Mouse (Mus musculus): ENCODE data around the gene Trappc2l. TPM values are rescaled to one million over a fixed set of nuclear protein-coding genes. Genes with fewer than 3 reads are reported as not detected.

The Trappc2l gene
- polyA plus RNA-seq, 1 experiment from 2014 or later, result 48.0 TPM

- Histone ChIP-seq H3K9me3 (ENCODE audit: control insufficient read depth, low read length) (no peaks in the 10 kb centered on the region), H3K27ac (ENCODE audit: low read length) (no peak overlapping the region), H3K9ac (ENCODE audit: low read length) (no peak overlapping the region), H3K4me2 (ENCODE audit: low read depth, low read length) (no peak overlapping the region), H3K4me1 (replicated peaks; ENCODE audit: control insufficient read depth, insufficient read depth, low read length) (peaks cover 11% of the 10 kb centered on the region), H3K4me3 (ENCODE audit: low read length) (no peak overlapping the region), H3K36me3 (ENCODE audit: control insufficient read depth, insufficient read depth, low read length) (peaks cover 5% of the 10 kb centered on the region; the same call in 1 of the 2 replicates), H3K27me3 (ENCODE audit: control insufficient read depth, insufficient read depth, low read depth, low read length) (no peaks in the 10 kb centered on the region)
- ATAC-seq (ENCODE audit: low read depth), result peak; percentile 32; the same call in 1 of the 2 replicates
- WGBS, result 31% methylated on average over 5 of the region's 7 CpGs
Measured at GRCm38 (mm10) chr8:122617947-122618546, 6.6 kb downstream of the Trappc2l start.

- WGBS, result 70% methylated on average over 6 of the region's 6 CpGs
- peaks cover 11% of the 10 kb centered on the region for H3K4me1 ChIP-seq (replicated peaks; ENCODE audit: control insufficient read depth, insufficient read depth, low read length)
Measured at GRCm38 (mm10) chr8:122618660-122619378, 7.4 kb downstream of the Trappc2l start.

GRCm38 (mm10) chr8:122620446-122620845, 9.0 kb downstream of the Trappc2l start:
- no peak overlapping the region for H3K4me3 ChIP-seq (ENCODE audit: low read length)
- H3K9ac ChIP-seq (ENCODE audit: low read length), result no peak overlapping the region
- H3K9me3 ChIP-seq (ENCODE audit: control insufficient read depth, low read length), result no peaks in the 10 kb centered on the region
- H3K4me1 ChIP-seq (replicated peaks; ENCODE audit: control insufficient read depth, insufficient read depth, low read length), result peaks cover 11% of the 10 kb centered on the region
- no peak for ATAC-seq (ENCODE audit: low read depth)
- H3K27me3 ChIP-seq (ENCODE audit: control insufficient read depth, insufficient read depth, low read depth, low read length), result no peaks in the 10 kb centered on the region
- WGBS, result 24% methylated on average over 5 of the region's 5 CpGs
- H3K36me3 ChIP-seq (ENCODE audit: control insufficient read depth, insufficient read depth, low read length), result no peaks in the 10 kb centered on the region
- H3K27ac ChIP-seq (ENCODE audit: low read length), result no peak overlapping the region
- no peak overlapping the region for H3K4me2 ChIP-seq (ENCODE audit: low read depth, low read length)

More at GRCm38 (mm10) chr8:122618660-122619378, 7.4 kb downstream of the Trappc2l start:
- Histone ChIP-seq H3K27ac (ENCODE audit: low read length) (no peak overlapping the region), H3K36me3 (ENCODE audit: control insufficient read depth, insufficient read depth, low read length) (peaks cover 3% of the 10 kb centered on the region; the same call in 1 of the 2 replicates), H3K9ac (ENCODE audit: low read length) (no peak overlapping the region), H3K4me2 (ENCODE audit: low read depth, low read length) (no peak overlapping the region), H3K27me3 (ENCODE audit: control insufficient read depth, insufficient read depth, low read depth, low read length) (no peaks in the 10 kb centered on the region), H3K4me3 (ENCODE audit: low read length) (no peak overlapping the region), H3K9me3 (ENCODE audit: control insufficient read depth, low read length) (no peaks in the 10 kb centered on the region)
- no peak for ATAC-seq (ENCODE audit: low read depth)

- H3K27me3 ChIP-seq (ENCODE audit: control insufficient read depth, insufficient read depth, low read depth, low read length), result no peaks in the 10 kb centered on the region
- no peak within 1 kb of the TSS for H3K4me2 ChIP-seq (ENCODE audit: low read depth, low read length)
- WGBS, result 63% methylated on average over 6 of the region's 6 CpGs
- H3K4me1 ChIP-seq (replicated peaks; ENCODE audit: control insufficient read depth, insufficient read depth, low read length), result no peaks in the 10 kb centered on the region
- no peaks in the 10 kb centered on the region for H3K9me3 ChIP-seq (ENCODE audit: control insufficient read depth, low read length)
- no peak within 1 kb of the TSS for H3K27ac ChIP-seq (ENCODE audit: low read length)
- no peak for ATAC-seq (ENCODE audit: low read depth)
- H3K4me3 ChIP-seq (ENCODE audit: low read length), result no peak within 1 kb of the TSS
- no peak within 1 kb of the TSS for H3K9ac ChIP-seq (ENCODE audit: low read length)
- H3K36me3 ChIP-seq (ENCODE audit: control insufficient read depth, insufficient read depth, low read length), result no peaks in the 10 kb centered on the region
Measured at GRCm38 (mm10) chr8:122622727-122623126, 11.3 kb downstream of the Trappc2l start, which contains the start of gene Pabpn1l. Pabpn1l (minus strand) TSS chr8:122622739.

GRCm38 (mm10) chr8:122623844-122624642, 12.6 kb downstream of the Trappc2l start:
- 83% methylated on average over 17 of the region's 17 CpGs for WGBS
- no peak overlapping the region for H3K9ac ChIP-seq (ENCODE audit: low read length)
- ATAC-seq (ENCODE audit: low read depth), result no peak
- H3K9me3 ChIP-seq (ENCODE audit: control insufficient read depth, low read length), result no peaks in the 10 kb centered on the region
- no peak overlapping the region for H3K4me2 ChIP-seq (ENCODE audit: low read depth, low read length)
- H3K27ac ChIP-seq (ENCODE audit: low read length), result no peak overlapping the region
- no peak overlapping the region for H3K4me3 ChIP-seq (ENCODE audit: low read length)
- no peaks in the 10 kb centered on the region for H3K27me3 ChIP-seq (ENCODE audit: control insufficient read depth, insufficient read depth, low read depth, low read length)
- H3K4me1 ChIP-seq (replicated peaks; ENCODE audit: control insufficient read depth, insufficient read depth, low read length), result no peaks in the 10 kb centered on the region
- no peaks in the 10 kb centered on the region for H3K36me3 ChIP-seq (ENCODE audit: control insufficient read depth, insufficient read depth, low read length)

DNA sequence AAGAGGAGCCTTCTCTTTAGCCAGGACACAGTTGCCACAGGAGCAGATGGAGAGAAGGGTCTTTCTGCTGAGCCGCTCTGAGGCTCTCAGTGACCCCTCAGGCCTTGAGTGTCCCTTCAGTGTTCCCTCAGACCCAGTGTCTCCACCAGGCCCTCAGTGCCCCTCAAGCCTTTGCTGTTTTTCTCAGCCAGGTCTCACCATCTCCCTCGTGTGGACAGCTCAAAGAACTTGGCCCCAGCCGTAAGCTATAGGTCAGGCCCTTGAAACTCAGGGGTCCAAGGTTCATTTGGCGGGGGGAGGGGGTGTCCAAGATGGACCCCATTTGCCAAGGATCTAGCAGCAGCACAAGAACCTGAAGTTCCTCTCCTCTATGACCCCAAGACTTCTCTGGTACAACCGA, 13.2 kb downstream of the Trappc2l start:
- ATAC-seq (ENCODE audit: low read depth), result no peak
- no peaks in the 10 kb centered on the region for H3K36me3 ChIP-seq (ENCODE audit: control insufficient read depth, insufficient read depth, low read length)
- 65% methylated on average over 5 of the region's 5 CpGs for WGBS
- no peak overlapping the region for H3K4me3 ChIP-seq (ENCODE audit: low read length)
- H3K4me1 ChIP-seq (replicated peaks; ENCODE audit: control insufficient read depth, insufficient read depth, low read length), result no peaks in the 10 kb centered on the region
- H3K9me3 ChIP-seq (ENCODE audit: control insufficient read depth, low read length), result no peaks in the 10 kb centered on the region
- no peak overlapping the region for H3K9ac ChIP-seq (ENCODE audit: low read length)
- no peak overlapping the region for H3K27ac ChIP-seq (ENCODE audit: low read length)
- no peaks in the 10 kb centered on the region for H3K27me3 ChIP-seq (ENCODE audit: control insufficient read depth, insufficient read depth, low read depth, low read length)
- no peak overlapping the region for H3K4me2 ChIP-seq (ENCODE audit: low read depth, low read length)

- Histone ChIP-seq H3K27ac (ENCODE audit: low read length) (no peak overlapping the region), H3K36me3 (ENCODE audit: control insufficient read depth, insufficient read depth, low read length) (no peaks in the 10 kb centered on the region), H3K9ac (ENCODE audit: low read length) (no peak overlapping the region), H3K27me3 (ENCODE audit: control insufficient read depth, insufficient read depth, low read depth, low read length) (peaks cover 3% of the 10 kb centered on the region; the same call in 1 of the 2 replicates), H3K4me2 (ENCODE audit: low read depth, low read length) (no peak overlapping the region), H3K4me1 (replicated peaks; ENCODE audit: control insufficient read depth, insufficient read depth, low read length) (no peaks in the 10 kb centered on the region), H3K9me3 (ENCODE audit: control insufficient read depth, low read length) (no peaks in the 10 kb centered on the region), H3K4me3 (ENCODE audit: low read length) (no peak overlapping the region)
- no peak for ATAC-seq (ENCODE audit: low read depth)
- 65% methylated on average over 9 of the region's 9 CpGs for WGBS
Measured at GRCm38 (mm10) chr8:122625811-122626210, 14.4 kb downstream of the Trappc2l start.

- no peaks in the 10 kb centered on the region for H3K4me1 ChIP-seq (replicated peaks; ENCODE audit: control insufficient read depth, insufficient read depth, low read length)
- ATAC-seq (ENCODE audit: low read depth), result no peak
- H3K9ac ChIP-seq (ENCODE audit: low read length), result no peak overlapping the region
- no peak overlapping the region for H3K4me2 ChIP-seq (ENCODE audit: low read depth, low read length)
- no peak overlapping the region for H3K4me3 ChIP-seq (ENCODE audit: low read length)
- H3K36me3 ChIP-seq (ENCODE audit: control insufficient read depth, insufficient read depth, low read length), result no peaks in the 10 kb centered on the region
- no peaks in the 10 kb centered on the region for H3K9me3 ChIP-seq (ENCODE audit: control insufficient read depth, low read length)
- H3K27ac ChIP-seq (ENCODE audit: low read length), result no peak overlapping the region
- peaks cover 3% of the 10 kb centered on the region; the same call in 1 of the 2 replicates for H3K27me3 ChIP-seq (ENCODE audit: control insufficient read depth, insufficient read depth, low read depth, low read length)
- 88% methylated on average over 2 of the region's 2 CpGs for WGBS
Measured at GRCm38 (mm10) chr8:122626896-122627295, 15.5 kb downstream of the Trappc2l start.

DNA sequence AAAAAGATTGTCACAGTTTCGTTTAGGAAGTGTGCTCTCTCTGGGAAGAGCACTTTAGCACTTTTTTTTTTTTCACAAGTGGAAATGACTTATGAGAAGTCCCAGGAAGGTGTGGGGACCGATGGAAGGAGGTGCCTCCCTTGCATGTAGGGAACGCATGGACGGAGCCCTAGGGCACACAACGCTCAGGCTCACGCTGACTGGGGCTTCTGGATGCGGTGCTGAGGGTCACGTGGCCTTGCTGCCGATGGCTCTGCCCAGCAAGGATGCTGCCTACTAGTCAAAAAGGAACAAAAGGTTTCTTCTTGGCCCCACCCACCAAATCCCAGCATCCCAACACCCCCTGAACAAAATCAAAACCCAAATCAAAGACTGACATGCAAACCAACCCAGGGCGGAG, 17.9 kb downstream of the Trappc2l start:
- H3K27me3 ChIP-seq (ENCODE audit: control insufficient read depth, insufficient read depth, low read depth, low read length), result peaks cover 3% of the 10 kb centered on the region; the same call in 1 of the 2 replicates
- H3K9me3 ChIP-seq (ENCODE audit: control insufficient read depth, low read length), result no peaks in the 10 kb centered on the region
- 48% methylated on average over 10 of the region's 10 CpGs for whole genome bisulfite sequencing
- H3K9ac ChIP-seq (ENCODE audit: low read length), result no peak overlapping the region
- no peaks in the 10 kb centered on the region for H3K4me1 ChIP-seq (replicated peaks; ENCODE audit: control insufficient read depth, insufficient read depth, low read length)
- no peak overlapping the region for H3K4me2 ChIP-seq (ENCODE audit: low read depth, low read length)
- no peak overlapping the region for H3K4me3 ChIP-seq (ENCODE audit: low read length)
- H3K27ac ChIP-seq (ENCODE audit: low read length), result no peak overlapping the region
- H3K36me3 ChIP-seq (ENCODE audit: control insufficient read depth, insufficient read depth, low read length), result 0 out of 2 replicates have a peak, but pooled peaks cover 4% of the 10 kb centered on the region
- no peak for ATAC-seq (ENCODE audit: low read depth)
